Mouse (Mus musculus) G1E-ER4 (cell line): ENCODE results near the gene Rflna. TPM values are rescaled to one million over a fixed set of nuclear protein-coding genes. Genes with fewer than 3 reads are reported as not detected.

Experiments
- GATA1 ChIP-seq: IDR thresholded peaks from one replicate; pipeline ENCODE4 v1.8.0; 2012; ENCODE audit warnings: low read length, inconsistent platforms
- polyA plus RNA-seq: library from polyadenylated mRNA; stranded (reverse); fragments of >175 nt; gene quantifications from 2 replicates; pipeline ENCODE4 v1.2.3, GENCODE M21; 2012

Gene Rflna
- polyA plus RNA-seq, 1 experiment, result not detected

DNA sequence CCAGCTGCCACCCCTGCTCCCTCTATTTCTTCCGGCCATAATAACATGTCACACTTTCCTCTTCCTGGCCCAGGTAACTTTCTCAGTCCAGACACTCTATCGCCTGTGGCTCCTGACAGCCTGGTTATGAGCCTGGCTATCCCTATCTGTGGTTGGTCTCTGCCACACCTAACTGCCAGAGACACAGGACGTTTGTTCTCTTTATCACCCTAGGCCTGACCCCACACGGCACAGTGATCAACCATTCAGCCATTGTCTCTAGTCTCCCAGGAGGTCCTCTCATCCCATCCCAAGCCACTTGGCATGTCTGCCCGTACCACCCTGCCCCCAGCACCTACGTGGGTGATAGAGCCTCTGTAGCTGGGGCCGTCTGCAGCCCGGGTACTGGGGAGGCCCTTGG is 33.5 kb downstream of the Rflna start:
- TF ChIP-seq GATA1, result no peak

DNA sequence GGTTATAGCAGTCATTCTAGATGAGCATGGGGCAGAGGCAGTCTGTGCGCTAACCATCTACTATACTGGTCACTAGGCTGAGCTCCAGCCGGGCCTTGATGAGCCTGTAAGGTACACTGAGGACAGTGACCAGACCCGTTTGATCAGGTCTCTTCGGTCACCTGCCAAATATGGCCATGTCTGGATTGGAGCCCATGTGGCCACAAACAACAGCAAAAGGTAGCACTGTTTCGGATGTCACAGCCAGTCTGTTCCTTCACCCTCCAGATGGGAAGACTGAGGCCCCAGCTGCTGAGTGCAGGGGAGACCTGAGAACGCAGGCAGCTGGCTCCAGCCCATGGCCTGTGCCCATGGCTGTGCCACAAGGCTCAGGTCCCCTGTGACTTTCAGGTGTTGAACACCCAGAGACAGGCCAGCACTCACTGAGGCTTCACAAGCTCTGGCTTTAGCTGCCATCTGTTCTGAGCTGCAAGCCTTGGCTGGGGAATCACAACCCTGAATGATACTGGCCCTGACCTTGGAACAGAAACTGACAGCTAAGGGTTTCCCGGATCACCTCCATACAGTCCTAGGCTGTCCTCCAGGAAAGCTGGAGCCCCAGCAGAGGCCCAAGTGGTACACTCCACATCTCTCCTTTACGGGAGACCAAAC is 36.5 kb downstream of the Rflna start:
- TF ChIP-seq GATA1, result no peak

DNA sequence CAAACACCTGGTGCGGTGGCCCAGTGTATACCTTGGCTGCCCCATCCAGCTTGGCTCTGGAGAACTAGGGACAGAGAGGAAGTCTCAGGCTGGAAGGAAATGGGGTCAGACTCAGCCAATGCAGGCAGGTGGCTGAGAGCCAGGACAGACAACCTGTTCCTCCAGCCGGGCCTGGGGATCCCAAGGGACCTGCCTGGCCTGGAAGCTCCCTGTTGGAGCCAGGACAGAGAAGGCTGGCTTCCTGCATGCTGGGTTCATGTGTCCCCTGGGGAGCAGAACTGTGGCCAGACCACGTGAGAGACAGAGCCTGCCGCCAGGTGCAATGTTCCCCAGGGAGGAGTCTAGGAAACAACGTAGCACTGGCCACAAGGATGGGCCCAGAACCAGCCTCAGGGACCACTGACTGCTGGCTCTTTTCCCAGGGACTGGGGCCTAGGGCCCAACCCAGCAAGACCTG is 37.1 kb downstream of the Rflna start:
- no peak for TF ChIP-seq GATA1

DNA sequence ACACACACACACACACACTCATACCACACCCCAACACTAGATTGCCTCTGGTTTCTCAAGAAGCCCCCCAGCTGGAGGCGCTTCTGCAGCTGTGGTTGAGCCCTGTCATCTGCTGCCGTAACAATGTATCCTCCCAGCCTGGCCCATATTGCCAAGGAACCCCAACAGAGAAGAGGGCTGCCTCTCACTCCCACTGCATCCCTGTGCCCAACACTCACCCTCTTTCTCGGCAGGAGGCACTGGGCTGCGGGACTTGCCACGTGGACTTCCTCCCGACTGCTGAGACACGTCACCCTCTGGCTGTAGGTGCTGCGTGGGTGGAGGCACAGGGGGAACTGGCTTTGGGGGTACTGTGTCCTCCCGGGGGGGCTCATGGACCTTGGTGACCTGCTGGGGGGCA is 38.6 kb downstream of the Rflna start:
- no peak for TF ChIP-seq GATA1

DNA sequence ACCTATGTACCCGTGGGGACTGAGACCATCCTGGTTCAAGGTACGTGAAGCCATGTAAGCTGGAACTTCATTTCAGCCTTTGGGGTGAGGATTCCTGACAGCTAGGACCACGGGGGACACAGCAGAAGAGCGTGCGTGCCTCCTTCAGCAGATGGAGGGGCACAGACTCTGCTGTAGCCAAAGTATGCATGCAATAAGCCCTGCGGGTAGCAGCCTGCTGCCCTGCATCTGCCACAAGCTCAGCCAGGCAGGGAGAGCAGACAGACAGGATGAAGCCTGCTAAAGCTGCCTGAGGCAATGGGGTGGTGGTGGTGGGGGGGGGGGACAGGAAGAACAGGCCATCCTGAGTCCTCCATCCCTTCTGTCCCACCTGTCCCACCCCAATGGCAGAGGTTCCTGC is 40.4 kb downstream of the Rflna start:
- TF ChIP-seq GATA1, result no peak

DNA sequence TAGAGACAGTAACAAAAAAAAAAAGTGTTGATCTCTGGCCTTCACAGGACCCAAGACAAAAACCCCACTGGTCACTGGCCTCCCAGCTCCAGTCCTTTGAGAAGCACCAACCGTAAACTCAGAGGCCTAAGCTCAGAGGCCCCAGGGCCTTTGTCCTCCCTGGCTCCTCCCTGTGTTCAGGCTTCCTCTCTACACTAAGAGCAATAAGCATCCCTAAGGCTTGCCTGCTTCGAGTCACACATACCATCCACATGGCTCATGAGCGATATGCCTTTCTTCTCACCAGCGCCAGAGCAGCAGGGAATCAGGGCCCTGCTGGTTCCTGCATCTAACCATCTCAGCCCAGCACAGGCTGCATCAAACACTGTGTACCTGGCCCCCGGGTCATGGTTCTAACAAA is 42.2 kb downstream of the Rflna start:
- no peak for TF ChIP-seq GATA1

DNA sequence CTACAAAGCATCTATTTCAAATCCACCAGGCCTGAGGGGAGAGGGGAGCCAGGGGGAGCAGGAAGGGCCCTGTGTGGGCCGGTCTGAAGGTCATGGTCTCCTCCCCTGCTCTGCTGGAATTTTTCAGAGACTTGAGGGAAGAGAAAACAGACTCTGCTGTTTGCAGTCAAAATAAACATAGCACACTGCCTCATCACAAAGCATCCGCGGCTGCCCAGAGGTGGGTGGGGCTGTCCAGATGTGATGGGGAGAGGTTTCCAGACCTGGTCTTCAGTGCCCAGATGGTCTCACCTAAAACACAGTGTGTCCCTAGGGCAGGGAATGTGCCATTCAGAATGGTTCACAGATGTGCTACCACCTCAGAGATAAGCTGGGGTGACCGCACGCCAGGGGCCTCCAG is 43.4 kb downstream of the Rflna start:
- no peak for TF ChIP-seq GATA1

DNA sequence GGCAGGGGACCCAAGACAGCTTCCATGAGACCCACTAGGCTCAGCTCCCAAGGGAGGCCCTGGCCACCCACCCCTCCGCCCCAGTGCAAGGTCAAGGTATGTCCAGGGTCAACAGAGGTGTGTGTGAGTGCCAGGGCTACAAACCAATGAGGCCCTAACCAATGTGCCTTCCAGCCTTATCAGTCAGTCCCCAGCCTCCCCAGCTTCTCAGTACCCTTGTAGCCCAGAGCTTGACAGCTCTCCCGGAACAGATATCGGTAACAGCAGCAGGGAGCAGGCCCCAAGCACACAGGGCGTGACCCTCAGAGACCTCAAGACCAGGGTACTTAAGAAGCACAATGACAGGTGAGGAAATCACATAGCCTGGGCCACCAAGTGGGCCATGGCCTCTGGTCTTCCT is 46.5 kb downstream of the Rflna start:
- TF ChIP-seq GATA1, result no peak

DNA sequence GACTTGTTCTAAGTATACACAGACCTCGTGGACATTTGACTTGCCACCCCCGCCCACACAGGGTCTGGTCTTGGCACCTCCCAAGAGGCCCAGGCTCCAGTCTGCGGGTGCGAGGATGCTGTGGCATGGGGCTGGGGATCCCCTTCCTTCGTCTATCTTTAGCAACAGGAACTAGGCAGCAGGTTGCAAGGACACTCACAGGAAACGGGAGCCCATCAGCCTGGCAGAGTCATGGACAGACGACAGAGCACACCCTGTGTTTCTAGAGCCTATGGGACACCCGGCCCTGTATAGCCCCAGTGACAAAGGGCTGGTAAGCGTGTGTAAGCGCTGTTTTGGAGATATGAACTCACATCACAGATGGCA is 49.2 kb downstream of the Rflna start:
- no peak for TF ChIP-seq GATA1

DNA sequence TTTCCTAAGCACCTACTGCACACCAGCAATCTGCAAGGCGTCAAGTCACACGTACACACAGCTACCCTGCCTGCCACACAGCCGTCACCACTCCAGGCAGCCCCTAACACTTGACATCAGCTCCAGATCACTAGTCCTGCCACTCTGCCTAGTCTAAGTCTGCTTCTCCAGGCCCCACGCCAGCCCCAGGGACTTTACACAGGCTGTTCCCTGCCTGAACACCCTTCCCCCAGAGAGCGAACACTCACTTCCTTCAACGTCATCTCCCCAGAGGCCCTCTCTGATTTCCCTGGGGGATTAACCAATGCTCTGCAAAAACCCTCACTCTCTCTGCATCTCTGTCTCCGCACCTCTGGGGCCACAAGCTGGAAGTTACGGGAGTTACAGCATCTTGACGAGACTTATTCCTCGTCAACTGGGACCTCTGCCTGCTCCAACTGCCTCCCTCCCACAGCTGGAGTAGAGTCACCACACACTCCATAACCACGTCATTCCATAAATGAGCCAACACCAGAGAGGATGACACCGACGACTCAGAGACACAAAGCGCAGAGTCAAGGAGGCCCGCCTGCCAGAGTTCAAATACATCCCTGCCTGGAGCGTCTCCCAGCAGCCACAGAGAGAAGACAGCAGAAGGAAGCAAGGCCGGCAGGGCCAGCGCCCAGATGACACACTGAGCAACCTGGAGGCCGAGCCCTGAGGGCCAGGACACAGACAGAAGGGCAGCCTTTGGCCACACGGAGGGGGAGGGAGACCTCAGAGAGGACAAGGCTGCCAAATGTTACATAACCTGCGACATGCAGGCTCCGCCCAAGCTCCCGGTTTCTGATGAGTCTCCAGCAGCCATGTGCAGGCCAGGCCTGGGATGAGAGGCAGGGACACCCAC is 49.8 kb downstream of the Rflna start:
- TF ChIP-seq GATA1, result no peak

DNA sequence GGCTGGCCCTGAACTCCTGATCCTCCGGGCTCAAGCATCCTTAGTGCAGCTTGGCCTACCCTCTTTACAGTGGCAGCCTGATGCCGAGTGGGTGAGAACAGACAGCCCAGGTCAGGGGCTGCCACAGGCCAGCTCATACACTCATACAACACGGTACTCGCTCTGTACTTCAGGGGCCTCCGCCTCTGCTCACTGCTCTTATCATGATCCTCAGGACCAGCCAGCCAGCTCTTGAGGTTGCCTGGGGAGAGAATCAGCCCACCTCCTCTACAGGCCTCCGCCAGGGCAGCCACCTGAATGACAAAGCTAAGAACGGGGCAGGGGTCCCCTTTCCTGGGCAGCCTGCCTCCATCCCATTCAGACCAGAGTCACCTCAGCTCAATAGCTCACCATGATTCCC is 50.6 kb downstream of the Rflna start:
- no peak for TF ChIP-seq GATA1

DNA sequence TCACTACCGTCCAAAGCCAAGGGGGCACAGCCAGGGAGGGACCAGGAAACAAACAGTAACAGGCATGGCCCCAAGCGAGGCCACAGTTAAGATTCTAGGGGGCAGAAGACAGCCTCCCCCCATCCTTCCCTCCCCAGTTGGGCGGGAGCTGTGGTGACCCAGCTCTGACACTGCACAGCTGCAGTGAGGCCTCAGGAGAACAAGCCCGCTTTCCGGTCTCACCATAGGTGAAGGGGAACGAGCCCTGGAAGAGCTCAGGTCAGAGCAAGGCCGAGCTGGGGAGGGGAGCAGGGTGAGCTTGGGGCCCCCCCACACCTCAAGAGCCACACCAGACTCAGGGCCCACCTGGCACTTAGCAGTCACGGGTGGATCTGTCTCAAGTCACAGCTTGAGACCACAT is 52.9 kb downstream of the Rflna start:
- TF ChIP-seq GATA1, result no peak

DNA sequence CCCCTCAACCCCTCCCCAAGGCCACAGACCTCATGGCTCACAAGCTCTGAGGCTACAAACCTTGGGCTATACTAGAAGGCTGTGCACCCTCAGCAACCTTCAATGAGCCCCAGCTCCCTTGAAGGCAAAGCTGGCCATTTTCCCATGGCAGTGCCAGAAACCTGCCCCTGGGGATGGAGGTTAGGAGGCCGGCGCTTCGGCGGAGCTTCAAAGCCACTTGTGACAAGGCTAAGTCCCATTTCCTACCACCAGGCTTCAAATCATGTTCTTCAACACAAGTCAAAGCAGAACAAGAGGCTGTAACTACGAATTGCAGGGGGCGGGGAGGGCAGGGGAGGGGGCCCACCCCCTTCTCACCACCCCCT is 53.3 kb downstream of the Rflna start:
- TF ChIP-seq GATA1, result no peak

DNA sequence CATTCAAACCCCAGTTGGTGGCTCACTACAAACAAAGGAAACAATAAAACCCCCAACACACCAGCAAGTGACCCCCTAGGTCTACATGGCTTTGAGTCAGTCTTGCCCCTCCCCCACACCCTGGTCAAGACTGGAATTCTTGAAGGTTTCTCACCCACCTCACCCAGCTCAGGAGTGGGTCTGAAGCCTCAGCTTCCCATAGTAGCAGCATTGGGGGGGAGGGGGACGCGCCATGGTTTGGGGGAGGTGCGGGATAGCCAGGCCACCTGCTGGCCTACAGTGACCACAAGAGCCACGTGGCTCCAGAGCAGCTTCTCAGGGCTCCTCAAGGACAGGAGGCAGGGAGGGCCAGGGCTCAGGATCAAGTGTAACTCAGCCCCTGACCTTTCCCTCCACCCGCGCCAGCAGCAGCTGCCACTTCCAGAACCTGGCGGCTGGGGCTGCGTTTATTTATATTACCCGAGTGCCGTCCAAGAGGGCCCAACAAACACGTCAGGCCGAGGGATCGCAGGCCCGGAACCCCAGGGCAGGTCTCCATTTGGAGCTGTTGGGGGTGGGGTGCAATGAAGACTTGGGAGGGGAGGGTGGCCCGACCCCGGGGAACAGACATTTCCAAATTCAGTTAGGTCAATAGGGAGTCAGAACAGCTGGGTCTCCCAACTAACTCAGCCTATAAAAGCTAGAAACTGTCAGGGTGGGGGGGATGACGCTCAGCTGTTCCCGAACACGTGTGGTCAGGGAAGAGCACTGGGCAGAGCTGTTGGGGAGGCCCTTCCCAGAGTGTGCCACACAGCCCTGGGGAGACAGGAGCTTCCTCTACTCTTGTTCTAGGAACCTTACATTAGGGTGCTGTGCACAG is 53.9 kb downstream of the Rflna start:
- TF ChIP-seq GATA1, result no peak

DNA sequence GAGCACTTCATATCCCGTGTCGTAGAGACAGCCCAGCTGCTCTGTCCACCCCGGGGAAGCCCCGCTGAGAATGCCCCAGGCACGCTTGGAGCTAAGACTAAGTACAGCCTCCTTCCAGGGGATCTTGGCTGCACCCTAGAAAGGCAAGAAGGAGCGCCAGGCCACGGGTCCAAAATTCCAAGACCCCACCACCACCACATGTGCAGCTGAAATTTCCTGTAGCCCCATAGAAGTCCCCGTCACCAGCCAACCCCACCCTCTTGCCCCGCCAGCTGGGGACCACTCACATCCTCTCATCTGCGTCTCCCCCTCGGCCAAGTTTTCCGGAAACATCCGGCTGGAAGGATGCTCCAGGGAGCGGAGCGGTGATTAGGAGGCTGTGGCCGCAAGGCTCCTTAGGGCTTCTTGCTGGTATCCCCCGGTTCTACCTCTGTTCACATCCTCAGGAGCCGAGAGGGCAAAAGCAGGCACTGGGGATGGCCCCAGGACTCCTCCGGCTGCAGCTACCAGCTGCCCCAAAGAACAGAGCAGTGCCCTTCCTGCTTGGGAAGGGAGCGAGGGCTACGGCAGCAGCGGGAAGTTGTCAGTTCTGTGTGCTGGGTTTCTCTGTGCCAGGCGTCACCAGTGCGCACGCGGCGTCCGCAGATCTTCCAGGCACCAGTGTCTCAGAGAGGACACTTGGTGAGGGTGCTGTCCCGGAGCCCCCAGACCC is 54.7 kb downstream of the Rflna start:
- TF ChIP-seq GATA1, result no peak
